Mouse (Mus musculus): Measurements from ENCODE around the gene 1600012H06Rik.
"Not testable (repeated sequence)": the region's sequence is repeated elsewhere in the genome, so short reads cannot be mapped to it uniquely, and the experiment has no call there.

1600012H06Rik gene

GRCm38 (mm10) chr17:14943009-14943728 lies at the start of gene 1600012H06Rik, which contains the start of gene Wdr27:
Gene 1600012H06Rik, plus strand, starts transcription at chr17:14943184.
Gene Wdr27, minus strand, starts transcription at chr17:14943158.
- DNase-seq: peak; percentile 99

GRCm38 (mm10) chr17:14895058-14895457 lies 47.9 kb upstream of the 1600012H06Rik start:
- DNase-seq: not testable (repeated sequence)

DNA sequence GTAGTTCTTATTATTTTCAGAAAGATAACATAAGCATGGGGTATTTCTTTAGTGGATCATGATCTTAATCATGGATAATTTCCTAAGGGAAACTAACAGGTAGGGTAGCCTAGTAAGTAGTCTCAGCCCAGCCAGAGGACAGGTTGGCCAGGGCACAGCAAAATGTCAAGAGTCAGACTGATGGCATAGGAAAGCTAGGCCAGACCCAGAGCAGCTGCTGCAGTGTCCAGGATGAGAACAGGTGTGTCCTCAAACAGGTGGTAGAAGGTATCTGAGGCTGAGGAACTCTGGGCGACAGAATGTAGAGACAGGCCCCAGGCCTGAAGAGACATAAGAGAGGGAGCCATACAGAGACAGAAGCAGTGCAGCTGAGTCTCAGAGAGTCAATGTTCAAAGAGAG lies 44.0 kb upstream of the 1600012H06Rik start:
- DNase-seq: no peak

- no peak for DNase-seq
These were observed 39.8 kb upstream of the 1600012H06Rik start for GRCm38 (mm10) chr17:14903212-14903611.

- DNase-seq: no peak
These were observed 38.8 kb upstream of the 1600012H06Rik start for GRCm38 (mm10) chr17:14904206-14904605.

DNA sequence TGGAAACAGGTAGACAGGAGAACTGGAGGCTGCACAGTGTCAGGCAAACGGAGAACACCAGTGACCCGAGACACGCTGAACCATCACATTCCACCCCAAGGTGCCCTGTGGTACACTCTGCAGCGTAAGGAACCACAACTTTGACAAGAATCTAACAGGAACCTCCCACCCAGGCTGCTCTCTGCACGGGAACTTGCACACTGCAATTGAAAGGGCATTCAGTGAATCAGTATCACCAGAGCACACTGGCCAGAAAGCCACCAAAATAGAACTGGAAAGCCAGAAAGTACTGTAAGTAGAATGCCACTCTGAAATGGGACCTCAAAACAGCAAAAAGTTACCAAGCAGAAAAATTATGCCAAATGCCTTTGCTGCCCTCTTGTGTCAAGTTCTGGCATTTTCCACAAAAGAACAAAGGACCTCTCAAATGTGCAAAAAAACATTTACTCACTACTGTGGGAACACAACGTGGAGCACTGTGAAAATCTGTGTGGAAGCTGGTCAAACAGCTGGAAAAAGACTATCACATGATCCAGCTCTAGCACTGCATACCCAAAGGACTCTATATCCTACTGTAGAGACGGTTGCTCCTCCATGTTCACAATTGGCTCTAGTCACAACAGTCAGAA lies 38.2 kb upstream of the 1600012H06Rik start:
- peak; percentile 84 to 87 for DNase-seq

DNA sequence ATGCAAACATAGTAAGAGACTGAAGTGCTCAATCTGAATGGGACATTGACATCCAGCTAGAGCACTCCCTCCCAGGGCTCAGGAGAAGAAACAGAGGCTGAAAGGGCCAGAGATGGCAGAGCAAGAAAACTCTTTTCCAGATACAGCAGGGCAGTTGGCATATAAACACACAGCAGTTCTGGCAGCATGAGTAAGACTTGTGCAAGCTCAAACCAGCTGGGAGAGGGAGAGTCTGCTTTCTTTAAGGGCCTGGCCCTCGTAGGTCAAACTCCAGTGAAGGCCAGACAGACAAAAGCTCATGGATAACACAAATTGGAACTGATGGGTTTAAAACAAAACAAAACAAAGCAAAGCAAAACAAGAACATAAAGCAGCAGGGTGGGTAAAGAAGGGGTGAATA lies 36.4 kb upstream of the 1600012H06Rik start:
- DNase-seq: no peak

GRCm38 (mm10) chr17:14907136-14907535 lies 35.8 kb upstream of the 1600012H06Rik start:
- no peak for DNase-seq

DNA sequence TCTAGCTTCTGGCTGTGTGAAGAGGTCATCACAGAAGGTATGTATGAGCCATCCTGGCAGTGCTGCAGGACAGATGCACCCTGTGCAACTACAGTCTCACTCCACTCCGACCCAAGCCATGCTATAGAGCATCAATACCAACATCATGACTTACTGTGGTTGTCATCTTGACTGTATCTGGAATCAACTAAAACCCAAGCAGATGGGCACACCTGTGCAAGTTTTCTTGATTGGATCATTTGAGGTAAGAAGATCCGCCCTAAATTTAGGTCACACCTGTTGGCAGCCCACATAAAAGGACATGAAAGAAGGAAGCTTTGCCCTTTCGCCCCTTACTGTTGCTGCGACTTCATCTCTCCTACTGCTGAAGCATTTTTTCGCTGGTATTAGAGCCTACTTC lies 33.7 kb upstream of the 1600012H06Rik start:
- DNase-seq: no peak

- DNase-seq: no peak
These were observed 32.2 kb upstream of the 1600012H06Rik start for GRCm38 (mm10) chr17:14910771-14911170.

DNA sequence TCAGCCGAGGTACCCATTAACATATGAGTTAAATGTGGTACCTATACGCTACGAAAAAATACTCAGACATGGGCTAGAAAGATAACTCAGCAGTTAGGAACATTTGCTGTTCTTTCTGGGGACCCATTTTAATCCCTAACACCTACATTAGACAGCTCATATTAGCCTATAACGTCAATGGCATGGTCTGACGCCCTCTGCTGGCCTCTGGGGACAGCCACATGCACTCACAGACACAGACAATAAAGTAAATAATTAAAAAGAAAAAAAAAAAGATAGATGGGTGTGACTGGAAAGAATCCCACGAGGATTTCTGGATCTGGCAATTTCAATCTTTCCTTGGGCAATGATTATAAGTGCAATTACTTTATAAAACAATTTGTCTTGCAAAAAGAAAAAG lies 30.6 kb upstream of the 1600012H06Rik start:
- peak; percentile 7 to 14 for DNase-seq

DNA sequence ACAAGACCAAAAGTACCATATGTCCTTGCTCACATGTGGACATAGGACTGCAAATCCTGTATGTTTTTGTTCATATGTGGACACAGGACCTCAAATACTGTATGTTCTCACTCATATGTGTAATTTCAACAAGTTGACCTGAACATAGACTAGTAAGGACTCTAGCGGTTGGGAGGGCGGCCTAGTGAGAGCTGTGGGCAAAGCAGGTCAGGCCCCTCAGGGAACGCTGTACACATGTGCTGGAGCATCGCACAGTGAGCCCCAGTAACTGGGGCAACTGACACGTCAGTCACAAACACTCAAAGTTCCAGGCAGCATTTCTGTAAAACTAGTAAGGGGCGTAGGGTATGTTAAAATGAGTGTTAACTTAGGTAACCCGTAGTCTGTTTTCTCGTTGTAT lies 30.0 kb upstream of the 1600012H06Rik start:
- no peak for DNase-seq

- DNase-seq: no peak
These were observed 28.6 kb upstream of the 1600012H06Rik start for GRCm38 (mm10) chr17:14914401-14914800.

DNA sequence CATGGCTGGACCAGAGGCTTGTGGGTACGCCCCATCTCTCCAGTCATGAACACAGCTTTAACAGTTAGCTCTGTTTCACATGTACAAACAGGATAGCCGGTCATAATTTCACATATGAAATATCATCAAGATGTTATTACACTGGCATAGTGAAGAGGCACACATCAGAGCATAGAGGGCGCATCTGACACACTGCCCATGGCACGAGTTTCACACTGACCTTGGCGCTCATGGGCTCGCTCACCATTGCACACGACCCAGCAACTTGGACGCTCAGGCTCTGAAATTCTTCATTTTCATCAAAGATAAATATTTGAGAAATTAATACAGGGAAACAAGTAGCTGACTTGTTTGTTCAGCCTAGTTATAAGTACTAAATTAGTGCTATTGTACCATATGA lies 25.1 kb upstream of the 1600012H06Rik start:
- no peak for DNase-seq

GRCm38 (mm10) chr17:14921582-14921981 lies 21.4 kb upstream of the 1600012H06Rik start:
- no peak for DNase-seq

- DNase-seq: no peak
These were observed 15.3 kb upstream of the 1600012H06Rik start for GRCm38 (mm10) chr17:14927644-14928218.

DNA sequence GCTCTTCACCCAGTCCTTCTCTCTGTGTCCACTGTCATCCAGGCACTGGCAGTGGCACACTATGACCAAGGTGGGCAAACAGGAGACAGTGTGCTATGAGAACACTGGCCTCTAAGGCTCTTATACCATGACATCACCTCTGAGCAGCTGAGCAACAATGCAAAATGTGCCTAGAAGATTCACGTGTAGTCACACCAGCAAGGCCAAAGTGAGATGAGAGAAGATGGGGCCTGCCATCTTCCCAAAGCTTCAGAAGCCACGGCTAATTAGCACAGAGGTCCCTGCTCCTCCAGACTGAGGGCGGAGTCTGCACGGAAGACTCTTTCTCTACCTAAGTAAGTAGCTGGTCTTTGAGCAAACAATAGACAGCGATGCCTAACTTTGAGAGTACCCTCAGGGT lies 14.4 kb upstream of the 1600012H06Rik start:
- DNase-seq: no peak

GRCm38 (mm10) chr17:14930697-14931096 lies 12.3 kb upstream of the 1600012H06Rik start:
- DNase-seq: no peak

DNA sequence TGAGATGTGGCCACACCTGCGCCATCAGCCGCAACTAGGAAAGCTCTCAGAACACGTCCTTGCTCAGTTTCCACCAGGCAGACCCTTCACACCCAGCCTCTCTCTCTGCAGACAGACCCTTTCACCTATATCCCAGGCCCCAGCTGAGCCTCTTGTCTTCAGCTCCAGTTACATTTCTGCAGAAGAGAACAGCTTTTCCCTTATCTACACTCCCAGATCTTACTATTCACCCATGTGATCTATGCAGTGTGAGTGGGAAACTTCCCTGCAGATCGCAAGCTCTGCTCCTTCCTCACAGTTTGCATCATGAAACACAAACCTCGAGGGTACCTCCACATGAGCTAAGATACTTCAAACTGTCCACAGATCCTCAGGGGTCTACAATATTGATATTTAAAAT lies 11.5 kb upstream of the 1600012H06Rik start:
- no peak for DNase-seq

GRCm38 (mm10) chr17:14935280-14935679 lies 7.7 kb upstream of the 1600012H06Rik start:
- not testable (repeated sequence) for DNase-seq

- DNase-seq: no peak
These were observed 7.0 kb upstream of the 1600012H06Rik start for GRCm38 (mm10) chr17:14935841-14936605.

- peak; percentile 11 to 15 for DNase-seq
These were observed 803 bp upstream of the 1600012H06Rik start for GRCm38 (mm10) chr17:14942181-14942580.

GRCm38 (mm10) chr17:14943729-14944059 lies 710 bp downstream of the 1600012H06Rik start:
- DNase-seq: no peak

Measured in cerebellum, postnatal 10 days (tissue).